Mouse (Mus musculus) embryonic fibroblast, embryonic 13.5 days (primary cell): ENCODE data around the gene R3hcc1l.

Experiments
- CTCF ChIP-seq: IDR thresholded peaks from 2 replicates; pipeline ENCODE4 v1.5.1; 2011; ENCODE audit warnings: mild to moderate bottlenecking, control low read depth, low read length, moderate library complexity, borderline replicate concordance; ENCODE audit not compliant: insufficient read depth
- POLR2A ChIP-seq: IDR thresholded peaks from 2 replicates; pipeline ENCODE4 v1.6.1; 2011; ENCODE audit warnings: low read depth, mild to moderate bottlenecking, control low read depth, low read length, moderate library complexity

- TF ChIP-seq CTCF (no peak), POLR2A (no peak)
Measured at GRCm38 (mm10) chr19:42578631-42579030, 60.1 kb downstream of the R3hcc1l start.
